Mouse (Mus musculus): Measurements from ENCODE around the gene Tph1. TPM values are rescaled to one million over a fixed set of nuclear protein-coding genes. Genes with fewer than 3 reads are reported as not detected.
A peak's percentile ranks its signal among the peaks of the same experiment; 100 is the strongest.

The Tph1 gene
- total RNA-seq, 2 experiments from 2014 or later = 0.19 to 0.35 TPM

GRCm38 (mm10) chr7:46603051-46603450 lies 69.3 kb downstream of the Tph1 start:
- peak in 1 of 2 experiments; percentile 26 for DNase-seq (ENCODE audit: low spot score in 2 of 2)

GRCm38 (mm10) chr7:46602079-46602478 lies 70.3 kb downstream of the Tph1 start:
- DNase-seq (ENCODE audit: low spot score in 2 of 2) = peak in 1 of 2 experiments; percentile 47

- no peak for DNase-seq (ENCODE audit: low spot score in 2 of 2)
These were observed 71.2 kb downstream of the Tph1 start for GRCm38 (mm10) chr7:46601097-46601496.

GRCm38 (mm10) chr7:46597006-46597405 lies 75.3 kb downstream of the Tph1 start:
- no peak for DNase-seq (ENCODE audit: low spot score in 2 of 2)

Other genes starting within 250 kb of the Tph1 start
- gene Sergef, start 32.7 kb downstream of the Tph1 start, total RNA-seq (2021) = 10 to 100 TPM; 49.3 to 53.4 TPM
- 1 to 10 TPM; 9.0 to 9.1 TPM for gene Saal1, start 38.1 kb upstream of the Tph1 start, total RNA-seq (2021)
- gene Saa3, start 43.2 kb upstream of the Tph1 start, total RNA-seq (2021) = not detected
- gene Saa4, start 60.1 kb upstream of the Tph1 start, total RNA-seq (2021) = not detected
- not detected for gene Saa1, start 70.4 kb upstream of the Tph1 start, total RNA-seq (2021)
- not detected for gene Saa2, start 79.3 kb upstream of the Tph1 start, total RNA-seq (2021)
- gene Hps5, start 123.5 kb upstream of the Tph1 start, total RNA-seq (2021) = 10 to 100 TPM; 16.0 to 18.7 TPM
- 10 to 100 TPM; 34.3 to 41.6 TPM for gene Gtf2h1, start 123.6 kb upstream of the Tph1 start, total RNA-seq (2021)
- gene Ldha, start 168.9 kb upstream of the Tph1 start, total RNA-seq (2021) = 100 to 1,000 TPM; 378 to 396 TPM
- gene Ldhc, start 188.7 kb upstream of the Tph1 start, total RNA-seq (2021) = not detected
- 10 to 100 TPM; 71.9 to 80.3 TPM for gene Tsg101, start 247.4 kb upstream of the Tph1 start, total RNA-seq (2021)